Mouse (Mus musculus) lung, postnatal 14 days (tissue): ENCODE measurements at regions not wholly inside any gene's neighbourhood (a gene's known extent, or its start where the extent isn't known, plus 50 kb on each side); places are given as distances from the start of the nearest gene placed in this dataset.

Experiments
- DNase-seq: peaks from one replicate; pipeline ENCODE4 v3.0.0; 2021

DNA sequence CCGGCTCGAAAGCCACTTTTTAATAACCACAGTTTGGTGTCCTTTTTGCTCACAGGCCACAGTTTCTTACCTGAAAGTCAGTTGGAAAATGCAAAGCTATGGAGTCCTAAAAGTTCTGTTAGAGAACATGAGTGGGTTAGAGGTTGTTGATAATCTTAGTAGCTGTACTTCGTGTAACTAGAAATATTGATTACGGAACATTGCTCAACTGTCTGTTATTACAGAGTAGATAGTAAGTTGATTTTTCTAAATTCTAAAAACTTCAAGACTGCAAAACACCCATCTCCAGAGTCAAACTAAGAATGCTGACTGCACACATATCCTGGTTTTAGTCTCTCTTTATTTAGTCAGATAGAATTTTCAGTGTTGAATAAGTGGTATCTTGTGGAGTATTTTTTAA, 111.0 kb downstream of the Slc38a4 start:
- DNase-seq, result no peak

DNA sequence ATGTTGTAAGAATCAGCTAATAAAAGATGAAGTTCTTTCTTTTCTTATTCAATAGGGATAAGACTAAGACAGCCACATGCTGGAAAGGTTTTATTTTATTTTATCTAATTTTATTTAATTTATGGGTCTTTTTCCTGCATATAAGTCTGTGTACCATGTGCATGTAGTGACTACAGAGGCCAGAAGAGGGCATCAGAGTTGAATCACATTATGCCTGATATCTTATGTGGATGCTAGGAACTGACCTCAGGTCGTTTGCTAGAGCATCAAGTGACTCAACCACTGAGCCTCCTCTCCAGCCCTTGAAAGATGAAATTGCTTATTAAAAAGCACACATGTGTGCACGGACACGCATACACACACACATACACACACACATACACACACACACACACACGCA, 113.1 kb downstream of the Slc38a4 start:
- DNase-seq, result no peak

DNA sequence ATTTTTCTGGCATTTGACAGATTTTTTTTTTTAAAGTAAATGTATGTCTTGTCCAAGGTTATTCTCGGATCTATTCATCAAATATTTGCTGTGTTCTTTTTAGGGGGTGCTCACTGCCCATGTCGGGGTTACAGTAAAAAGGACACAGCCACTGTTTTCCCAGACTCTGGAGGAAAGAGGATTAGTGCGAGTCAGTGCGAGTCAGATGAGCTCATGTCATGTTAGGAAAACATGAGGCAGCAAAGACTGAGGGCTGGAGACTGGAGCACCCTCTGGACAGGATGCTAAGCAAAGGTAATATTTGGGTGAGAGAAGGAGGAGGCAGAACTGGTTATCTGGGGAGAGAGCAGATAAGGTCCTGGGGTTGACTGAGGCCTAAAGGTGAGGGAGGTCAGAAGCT, 117.3 kb downstream of the Slc38a4 start:
- DNase-seq, result no peak

DNA sequence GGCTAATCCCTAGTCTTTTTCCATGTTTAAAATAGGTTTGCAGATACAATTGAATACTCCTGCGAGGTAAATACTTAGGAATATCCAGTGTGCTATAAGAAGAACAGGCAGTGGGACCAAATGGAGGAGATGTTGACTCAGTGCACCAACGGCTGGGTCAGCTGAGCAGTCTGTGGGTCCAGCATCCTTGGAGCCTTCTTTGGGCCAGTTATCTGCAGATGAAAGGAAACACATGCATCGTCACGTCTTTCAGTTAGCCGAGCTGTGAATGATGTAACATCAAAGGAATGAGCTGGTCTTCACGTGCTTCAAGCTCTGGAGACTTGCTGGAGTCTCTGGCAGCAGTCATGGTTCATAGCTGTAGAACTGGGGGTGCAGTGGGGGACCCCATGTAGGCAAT, 118.1 kb downstream of the Slc38a4 start:
- no peak for DNase-seq

DNA sequence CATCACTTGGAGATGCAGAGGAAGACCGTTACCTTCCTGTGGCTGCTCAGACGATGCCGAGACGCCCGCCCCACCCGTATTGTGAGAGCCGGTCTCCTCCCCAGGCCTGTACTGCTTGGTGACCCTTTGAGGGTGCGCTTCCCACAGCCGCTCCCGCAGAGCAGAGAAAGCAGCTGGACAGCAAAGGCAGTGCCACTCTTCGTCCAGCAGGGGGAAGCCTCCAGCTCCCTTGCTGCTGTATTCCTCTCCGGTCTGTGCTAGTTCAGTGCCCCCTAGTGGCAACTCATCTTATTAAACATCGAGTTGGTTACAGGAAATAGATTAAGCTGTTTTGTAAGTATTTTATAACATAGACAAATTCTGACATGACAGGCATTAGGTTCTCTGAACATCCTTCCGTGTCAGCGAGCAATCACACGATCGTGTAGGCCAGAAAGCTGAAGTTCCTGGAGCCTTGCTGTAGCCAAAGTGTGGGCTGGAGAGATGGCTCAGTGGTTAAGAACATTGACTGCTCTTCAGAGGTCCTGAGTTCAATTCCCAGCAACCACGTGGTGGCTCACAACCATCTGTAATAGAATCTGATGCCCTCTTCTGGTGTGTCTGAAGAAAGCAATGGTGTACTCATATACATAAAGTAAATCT, 118.9 kb downstream of the Slc38a4 start:
- DNase-seq, result peak; percentile 93

DNA sequence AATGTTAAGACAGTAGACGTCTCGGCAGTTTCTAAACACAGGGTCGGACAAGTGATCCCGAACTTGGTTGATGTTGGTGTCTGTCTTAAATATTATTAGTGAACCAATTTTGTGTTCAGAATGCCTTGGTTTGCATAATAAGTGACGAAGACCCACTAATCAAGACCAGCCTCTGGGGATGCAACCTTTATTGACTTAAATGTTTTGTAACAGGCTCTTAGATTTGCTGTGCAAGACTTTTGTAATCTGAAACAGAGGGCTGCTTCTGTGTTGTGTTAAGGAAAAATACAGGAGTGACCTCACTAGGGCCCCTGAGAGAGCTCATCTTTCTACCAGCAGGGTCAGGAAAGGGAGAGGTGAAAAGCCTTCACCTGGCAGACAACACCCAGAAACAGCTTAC, 119.5 kb downstream of the Slc38a4 start:
- DNase-seq, result no peak

DNA sequence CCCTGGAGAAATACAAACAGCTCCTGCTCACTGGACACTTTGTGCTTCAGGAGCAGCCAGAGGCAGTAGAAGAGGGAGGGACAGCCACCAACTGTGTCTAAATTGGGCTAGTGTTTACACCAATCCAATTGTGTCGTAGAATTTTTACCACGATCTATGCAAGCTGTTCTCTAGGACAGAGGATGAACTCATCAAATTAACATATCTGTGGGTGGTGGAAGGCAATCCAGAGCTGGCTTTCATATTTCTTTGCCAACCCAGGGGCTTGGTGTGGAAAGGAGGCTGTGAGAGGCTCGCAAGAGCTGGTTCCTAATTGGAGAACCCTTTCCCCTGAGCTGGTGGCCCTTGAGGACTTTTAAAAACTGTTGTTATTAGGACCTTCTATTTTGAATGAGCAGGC, 122.3 kb downstream of the Slc38a4 start:
- no peak for DNase-seq

DNA sequence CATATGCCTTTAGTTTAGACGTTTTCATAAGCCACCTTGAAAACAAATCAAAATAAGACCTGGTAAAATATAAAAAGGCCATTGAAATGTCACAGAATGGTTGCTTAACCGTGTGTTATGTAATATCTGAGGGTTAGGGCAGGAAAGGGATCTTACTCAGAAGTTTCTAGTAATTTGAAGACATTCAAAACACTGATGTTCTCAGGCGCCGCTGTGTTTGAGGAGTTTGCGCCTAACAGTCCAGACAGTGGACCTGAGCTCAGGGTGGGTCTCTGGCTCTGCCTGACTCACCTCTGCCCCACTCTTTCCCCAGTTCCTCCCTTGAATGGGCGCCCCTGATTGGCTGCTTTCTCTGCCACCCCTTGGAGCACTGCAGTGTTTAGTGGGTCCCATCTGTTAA, 125.2 kb downstream of the Slc38a4 start:
- no peak for DNase-seq

DNA sequence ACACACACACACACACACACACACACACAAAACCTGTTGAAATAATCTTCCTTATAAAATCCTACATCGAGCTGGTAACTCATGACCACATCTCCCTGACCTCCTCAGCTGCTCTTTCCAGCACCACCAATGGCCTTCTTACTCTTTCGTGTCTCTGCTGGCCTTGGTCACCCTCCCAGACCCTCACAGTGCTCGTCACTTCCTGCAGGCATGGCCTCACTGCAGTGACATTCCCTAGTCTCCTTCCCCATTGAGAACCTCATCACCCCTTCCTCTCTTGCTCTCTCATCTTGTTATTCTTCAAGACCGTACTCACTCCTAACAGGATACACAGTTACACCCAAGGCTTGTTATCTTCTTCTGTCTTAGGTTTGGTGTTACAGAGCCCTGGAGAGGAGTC, 126.0 kb downstream of the Slc38a4 start:
- no peak for DNase-seq

DNA sequence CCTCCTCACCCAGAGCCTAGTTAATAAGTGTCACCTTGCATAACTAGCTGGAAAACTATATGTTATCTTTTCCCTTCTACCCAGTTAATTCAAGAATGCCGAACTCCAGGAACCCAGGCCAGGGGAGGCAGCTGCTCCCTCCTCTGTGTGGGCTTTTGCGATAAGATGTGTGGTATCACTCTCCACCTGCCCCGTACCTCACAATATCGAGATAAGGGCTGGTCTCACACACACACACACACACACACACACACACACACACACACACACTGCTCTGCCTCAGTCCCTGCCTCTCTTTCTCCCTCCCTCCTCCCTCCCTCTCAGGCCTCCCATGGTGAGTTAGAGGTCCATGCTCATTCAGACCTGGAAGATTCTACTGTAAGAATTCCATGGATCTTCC, 127.1 kb downstream of the Slc38a4 start:
- no peak for DNase-seq

DNA sequence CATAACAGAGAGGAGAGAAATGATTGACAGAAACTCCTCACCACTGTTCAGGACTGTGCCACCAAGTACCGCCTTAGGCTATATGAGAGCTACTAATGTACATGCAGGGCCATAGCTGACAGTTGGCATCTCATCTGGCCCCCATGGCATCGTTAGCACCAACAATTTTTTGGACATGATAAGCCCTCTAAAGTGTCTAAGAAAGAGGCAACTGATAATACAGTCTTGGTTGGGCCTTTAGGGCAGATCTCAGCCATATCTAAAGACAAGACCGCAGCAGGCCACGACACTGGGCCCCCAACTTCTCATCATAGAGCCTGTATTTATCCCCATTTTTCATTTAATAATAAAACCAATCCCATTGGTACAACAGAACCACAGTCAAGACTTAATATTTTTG, 128.1 kb downstream of the Slc38a4 start:
- DNase-seq, result no peak

DNA sequence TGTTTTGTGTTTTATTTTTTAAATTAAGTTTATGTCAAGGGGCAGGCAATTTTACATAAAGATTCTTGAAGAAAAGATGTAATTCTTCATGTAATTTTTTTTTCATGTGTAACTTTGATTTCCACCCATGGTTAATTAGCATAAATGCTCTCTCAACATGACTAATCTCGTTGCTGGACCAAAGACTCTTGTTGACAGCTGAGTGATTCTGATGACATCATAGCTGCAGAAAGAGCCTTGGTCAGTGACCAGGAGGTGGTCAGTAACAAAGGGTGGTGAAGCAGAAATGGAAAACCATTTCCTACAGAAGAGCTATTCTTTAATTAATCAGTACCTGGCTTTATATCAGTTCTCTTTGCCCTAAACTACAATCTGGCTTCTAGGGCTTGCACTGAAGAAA, 129.1 kb downstream of the Slc38a4 start:
- DNase-seq, result no peak

DNA sequence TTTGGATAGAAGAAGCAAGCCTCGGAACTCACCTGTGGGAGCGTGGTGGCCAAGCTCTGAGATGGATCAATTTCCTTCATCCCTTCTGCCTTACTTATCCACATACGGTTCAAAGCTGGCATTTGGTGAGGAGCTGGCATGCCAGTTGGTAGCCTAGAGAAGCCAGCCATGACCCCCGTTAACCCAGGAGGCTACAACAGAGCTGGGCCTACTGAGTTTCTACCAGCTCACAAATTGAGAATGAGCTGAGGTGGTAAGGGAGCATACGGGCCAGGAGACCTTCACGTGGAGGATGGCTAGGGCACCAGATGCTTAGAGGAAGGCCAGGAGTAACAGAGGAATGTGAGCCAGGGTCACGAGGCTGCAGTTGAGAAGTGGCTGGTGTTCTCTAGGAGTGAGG, 139.2 kb downstream of the Slc38a4 start:
- DNase-seq, result no peak

DNA sequence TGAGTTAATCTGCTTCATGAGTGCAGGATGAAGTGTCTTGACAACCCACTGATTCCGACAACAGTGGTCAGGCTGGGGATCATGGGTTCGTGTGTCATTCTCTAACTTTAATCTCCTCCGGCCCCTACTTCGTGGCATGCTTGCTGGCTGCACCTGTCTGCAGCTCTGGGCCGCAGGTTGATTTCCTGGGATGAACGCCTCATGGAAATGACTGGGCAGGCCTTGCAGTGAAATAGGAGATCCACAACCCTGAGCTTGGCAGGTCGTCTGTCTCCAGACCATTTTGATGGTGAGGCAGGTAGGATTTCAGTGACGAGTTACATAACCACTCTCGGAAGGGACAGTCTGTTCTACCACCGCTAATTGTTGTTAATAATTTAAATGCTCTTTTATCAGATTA, 140.2 kb downstream of the Slc38a4 start:
- DNase-seq, result no peak

DNA sequence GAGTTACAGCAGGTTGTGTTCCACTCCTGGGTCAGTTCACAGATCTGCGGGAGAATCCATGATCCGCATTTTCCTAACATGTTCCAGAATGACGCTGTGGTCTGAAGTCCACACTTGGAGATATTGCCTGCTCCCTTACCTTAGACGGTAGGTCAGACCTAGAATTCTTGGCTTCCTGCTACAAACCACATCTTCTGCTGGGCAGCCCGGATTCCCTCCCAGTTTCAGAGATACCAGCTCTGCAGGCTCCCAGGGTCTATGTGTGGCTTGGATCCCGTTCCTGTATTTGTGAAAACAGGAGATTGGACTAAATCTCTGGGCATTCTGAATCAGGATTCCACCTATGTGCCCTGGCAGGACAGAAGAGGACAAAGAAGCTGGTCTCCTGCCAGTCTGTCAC, 140.8 kb downstream of the Slc38a4 start:
- DNase-seq, result no peak

DNA sequence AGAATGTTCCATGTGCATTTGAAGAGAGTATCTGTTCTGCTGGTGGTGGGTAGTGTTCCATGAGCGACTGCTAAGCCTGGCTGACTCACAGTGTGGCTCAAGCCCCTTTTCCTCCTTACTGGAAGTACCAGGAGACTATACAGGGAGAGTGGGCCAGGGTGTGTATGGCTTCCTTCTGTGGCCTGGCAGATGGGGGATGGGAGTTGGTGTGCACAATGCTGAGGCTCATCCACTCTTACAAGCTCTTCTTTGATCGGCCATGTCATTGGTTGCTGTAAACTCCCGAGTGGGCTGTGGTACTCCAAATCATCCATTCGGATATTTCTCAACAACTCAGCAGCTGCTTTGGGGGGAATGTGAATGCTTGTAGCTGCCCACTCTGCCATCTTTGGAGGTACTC, 150.2 kb downstream of the Slc38a4 start:
- DNase-seq, result no peak

DNA sequence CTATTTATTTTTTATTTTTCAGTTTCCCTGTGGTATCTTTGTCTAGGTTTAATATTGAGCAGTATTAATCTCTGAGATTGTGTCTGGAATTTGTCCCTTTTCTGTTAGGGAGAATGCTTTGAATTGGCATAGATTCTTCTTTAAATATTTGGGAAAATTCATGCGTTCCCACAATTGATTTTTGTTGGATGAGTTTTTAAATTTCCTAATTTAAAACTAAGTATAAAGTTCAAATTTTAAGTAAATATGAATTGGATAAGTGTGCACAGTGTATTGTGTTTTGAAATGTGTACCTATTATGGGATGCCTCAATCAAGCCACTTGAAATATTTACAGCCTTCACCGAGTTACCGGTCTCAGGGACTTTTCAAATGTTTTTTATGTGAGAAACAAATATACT, 152.3 kb downstream of the Slc38a4 start:
- DNase-seq, result no peak

DNA sequence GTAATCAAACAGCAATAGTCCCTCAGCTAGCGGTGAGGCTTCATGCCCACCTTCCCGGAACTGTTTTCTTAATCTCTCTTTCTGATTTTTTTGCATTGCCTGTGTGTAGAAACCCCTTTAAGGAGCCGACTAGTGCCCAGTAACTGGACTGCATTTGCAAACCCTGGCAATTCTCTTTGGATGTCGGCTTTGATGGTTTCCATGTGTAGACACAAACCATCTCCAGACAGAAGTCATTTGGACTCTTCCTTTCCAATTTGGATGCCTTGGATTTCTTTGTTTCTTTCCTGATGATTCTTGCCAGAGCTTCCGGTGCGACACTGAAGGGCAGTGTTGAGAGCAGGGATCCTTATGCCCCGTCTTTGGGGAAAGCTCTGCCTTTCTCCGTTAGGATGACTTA, 153.0 kb downstream of the Slc38a4 start:
- no peak for DNase-seq

DNA sequence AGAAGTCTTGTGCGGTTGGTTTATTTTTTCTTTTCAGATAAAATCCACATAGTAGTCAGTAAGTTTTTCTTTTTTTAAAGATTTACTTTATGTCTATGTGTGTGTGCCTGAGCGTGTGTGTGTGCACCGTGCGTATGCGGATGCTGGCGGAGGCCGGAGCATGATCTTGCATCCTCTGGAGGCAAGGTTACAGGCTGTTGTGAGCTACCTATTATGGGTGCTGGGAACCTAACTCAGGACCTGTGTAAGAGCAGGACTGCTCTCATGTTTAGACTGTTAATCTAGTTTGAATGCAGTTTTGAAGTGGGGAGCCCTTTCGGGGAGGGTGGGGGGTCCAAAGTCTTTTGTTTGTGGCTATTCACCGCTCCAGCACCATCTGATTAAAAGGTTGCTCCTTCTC, 154.1 kb downstream of the Slc38a4 start:
- no peak for DNase-seq

DNA sequence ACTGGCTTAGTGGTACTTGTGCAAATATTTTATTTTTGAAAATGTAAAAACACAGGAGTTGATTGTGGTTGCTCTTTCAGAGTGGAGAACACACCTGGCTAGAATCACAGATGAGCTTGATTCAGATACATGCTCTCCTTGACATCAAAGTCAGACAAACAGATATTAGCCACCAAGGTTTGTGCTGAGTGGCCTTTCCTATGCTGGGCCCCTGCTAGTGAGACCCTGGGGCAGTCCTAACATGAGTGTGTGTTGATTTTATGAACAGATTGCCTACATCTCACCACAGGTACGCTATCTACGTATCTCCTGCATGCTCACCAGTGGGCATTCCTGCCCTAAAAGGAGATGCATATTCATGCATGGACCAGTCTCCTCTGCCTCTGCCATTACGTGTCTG, 157.5 kb downstream of the Slc38a4 start:
- no peak for DNase-seq

DNA sequence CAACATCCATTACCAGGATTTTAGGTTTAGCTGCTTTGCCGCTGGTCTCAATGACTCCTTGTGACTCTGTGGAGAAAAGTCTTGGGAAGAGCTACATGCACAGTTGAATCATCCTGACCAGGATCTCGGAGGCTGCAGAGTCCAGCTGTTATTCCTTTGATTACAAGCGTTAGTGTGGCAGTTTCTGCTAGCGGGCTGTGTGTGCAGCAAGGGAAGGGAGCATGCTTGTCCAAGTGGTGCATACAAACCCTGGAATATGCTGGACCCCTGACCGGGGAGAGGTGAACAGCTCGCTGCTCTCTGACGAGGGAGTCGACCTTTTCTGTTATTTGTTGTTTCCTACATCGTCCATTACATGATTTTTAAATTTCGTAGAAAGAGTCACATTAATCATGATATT, 170.9 kb downstream of the Slc38a4 start:
- DNase-seq, result no peak

DNA sequence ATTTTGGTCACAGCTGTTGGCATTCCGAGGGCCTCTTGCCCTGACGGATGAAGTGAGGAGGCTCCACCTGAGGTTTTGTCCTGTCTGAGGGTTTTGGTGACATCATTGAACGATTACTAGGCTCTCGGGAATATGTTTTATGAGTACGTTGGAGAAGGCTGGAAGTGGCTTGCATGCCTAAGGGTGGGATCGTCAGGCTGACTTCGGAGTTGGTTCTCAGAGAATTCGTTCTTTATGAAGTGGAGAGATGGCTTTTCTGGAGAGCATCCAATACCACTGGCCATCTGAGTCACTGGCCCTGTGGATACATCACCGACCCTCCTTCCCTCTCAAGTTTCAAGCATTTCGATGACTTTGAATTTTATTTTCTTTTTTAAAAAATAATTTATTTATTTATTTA, 172.0 kb downstream of the Slc38a4 start:
- no peak for DNase-seq

DNA sequence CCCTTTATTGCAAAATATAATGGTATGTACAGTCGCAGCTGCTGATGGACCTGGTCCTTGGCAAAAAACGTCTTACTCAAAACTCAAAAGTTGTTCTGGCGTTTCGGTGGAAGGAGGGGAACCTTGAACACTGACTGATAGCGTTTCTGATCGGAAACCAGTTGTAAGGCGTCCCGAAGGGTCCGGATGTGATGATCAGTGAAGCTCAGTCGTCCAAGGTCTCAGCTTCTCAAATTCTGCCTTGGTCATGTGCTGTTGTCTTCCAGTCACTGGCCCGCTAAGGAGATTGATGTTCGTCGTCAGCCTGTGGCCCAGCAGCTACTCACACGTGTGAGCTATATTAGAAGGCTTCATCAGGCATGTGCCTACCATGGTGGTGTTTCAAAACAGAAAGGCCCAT, 173.5 kb downstream of the Slc38a4 start:
- no peak for DNase-seq

DNA sequence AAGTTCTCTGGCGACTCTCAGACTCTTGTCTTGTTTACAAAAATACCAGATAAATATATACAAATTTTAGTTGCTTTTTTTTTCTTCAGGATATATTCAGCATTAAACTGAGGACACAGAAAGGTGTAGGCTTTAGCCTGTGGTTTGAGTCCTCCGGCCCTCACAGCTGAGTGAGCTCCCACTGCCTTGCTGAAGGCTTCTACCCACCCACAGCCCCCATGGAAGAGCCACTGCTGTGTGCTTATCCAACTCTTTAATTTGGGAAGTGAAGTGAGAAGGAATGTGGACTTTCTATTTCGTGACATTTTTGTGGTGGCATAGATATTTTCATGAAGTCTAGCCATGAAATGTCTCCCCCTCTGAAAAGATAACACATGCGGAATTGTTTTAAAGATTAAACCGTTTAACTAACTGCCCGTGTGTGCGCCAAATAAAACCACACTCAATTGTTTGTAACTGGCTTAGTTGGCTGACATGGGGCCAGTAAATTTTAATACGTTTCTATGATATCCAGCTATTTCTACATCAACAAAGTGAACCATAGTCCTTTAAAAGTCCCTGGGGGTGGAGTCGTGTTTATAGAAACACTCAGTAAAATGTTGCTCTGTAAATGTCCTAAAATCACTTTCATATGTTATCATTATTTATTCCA, 174.1 kb downstream of the Slc38a4 start:
- DNase-seq, result no peak

DNA sequence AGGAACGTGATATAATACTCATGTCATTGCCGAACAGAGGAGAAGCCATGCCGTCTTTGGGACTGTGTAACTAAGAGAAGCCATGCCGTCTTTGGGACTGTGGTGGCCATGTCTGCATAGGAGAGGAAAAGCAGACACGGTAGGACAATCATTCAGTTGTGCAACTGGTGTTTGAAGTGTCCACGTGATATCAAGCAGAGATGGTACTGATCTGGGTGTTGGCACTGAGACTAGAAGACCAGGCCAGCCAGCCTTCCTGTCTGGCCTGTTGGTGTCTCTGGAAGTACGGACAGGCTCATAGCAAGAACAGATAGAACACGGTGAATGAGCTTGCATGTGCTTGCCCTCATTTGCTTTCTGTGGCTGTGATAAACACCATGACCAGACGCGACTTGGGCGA, 175.7 kb downstream of the Slc38a4 start:
- DNase-seq, result no peak
